Mouse (Mus musculus) lung, adult 2 months (tissue): ENCODE measurements around the gene Tmem185b.

Experiments
- CTCF ChIP-seq: fragments of 200-500 bp; IDR thresholded peaks from 2 replicates; pipeline ENCODE4 v1.5.1; 2011; ENCODE audit warnings: mild to moderate bottlenecking, low read length, control low read depth; ENCODE audit not compliant: insufficient read depth
- POLR2A ChIP-seq: fragments of 200-500 bp; IDR thresholded peaks from 2 replicates; pipeline ENCODE4 v1.6.1; 2011; ENCODE audit warnings: low read depth, mild to moderate bottlenecking, control low read depth, low read length, borderline replicate concordance; ENCODE audit errors: extremely low read depth

DNA sequence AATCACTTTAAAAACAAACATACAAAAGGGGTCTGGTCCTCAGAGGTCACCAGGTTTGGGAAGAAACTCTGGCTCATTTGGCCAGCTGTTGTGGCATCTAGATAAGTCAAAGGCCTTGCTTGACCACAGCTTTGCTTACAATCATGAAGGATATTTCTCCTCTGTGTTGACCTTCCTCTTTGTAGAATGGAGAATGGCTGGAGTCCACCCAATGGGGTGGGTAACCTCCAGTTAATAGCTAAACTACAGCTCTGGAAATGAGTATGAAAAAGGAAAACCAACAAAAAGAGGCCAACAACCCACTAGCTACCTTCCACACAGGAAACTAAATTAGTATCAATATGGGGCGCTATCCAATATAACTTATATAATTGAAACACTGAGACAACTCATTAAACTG is 25.7 kb downstream of the Tmem185b start:
- TF ChIP-seq POLR2A (no peak), CTCF (no peak)
